Mouse (Mus musculus) testis, adult 2 months (tissue): ENCODE results near the gene Nbas.

ENCODE experiments used
- CTCF ChIP-seq: fragments of 200-500 bp; IDR thresholded peaks from 2 replicates; pipeline ENCODE4 v1.5.1; 2012; ENCODE audit warnings: low read depth, mild to moderate bottlenecking, inconsistent platforms, low read length, moderate library complexity; ENCODE audit not compliant: control insufficient read depth, insufficient read depth, insufficient replicate concordance
- POLR2A ChIP-seq: fragments of 200-500 bp; IDR thresholded peaks from 2 replicates; pipeline ENCODE4 v1.6.1; 2012; ENCODE audit warnings: low read depth, mild to moderate bottlenecking, inconsistent platforms, low read length, moderate library complexity; ENCODE audit not compliant: control insufficient read depth

GRCm38 (mm10) chr12:13461558-13462153 is 192.7 kb downstream of the Nbas start:
- TF ChIP-seq POLR2A: no peak
- no peak for TF ChIP-seq CTCF
